Mouse (Mus musculus): Measurements from ENCODE around the gene H6pd. TPM values are rescaled to one million over a fixed set of nuclear protein-coding genes. Genes with fewer than 3 reads are reported as not detected.

Gene H6pd
- polyA plus RNA-seq, 1 experiment from 2014 or later, result 38.3 TPM

DNA sequence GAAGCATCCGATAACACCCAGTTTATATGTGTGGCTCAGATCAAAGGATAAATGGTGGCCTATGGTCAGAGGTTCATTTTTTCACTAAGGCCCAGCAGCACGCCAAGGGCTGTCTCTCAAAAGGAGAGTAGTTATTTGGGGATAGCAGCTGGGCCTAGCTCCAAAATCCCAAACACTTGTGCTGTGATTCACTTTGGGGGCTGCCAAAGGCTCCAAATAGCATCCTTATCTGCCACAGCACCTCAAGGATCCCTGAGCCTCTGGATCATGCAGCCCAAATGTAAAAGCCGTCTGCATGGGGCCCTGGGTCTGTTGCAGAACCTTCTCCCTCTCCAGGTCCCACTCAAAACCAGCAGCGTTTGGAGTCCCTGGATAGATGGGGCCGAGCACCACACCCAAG, 60.7 kb downstream of the H6pd start:
- Histone ChIP-seq H3K9me3 (ENCODE audit: control insufficient read depth, low read length) (no peaks in the 10 kb centered on the region), H3K27ac (ENCODE audit: low read length) (no peak overlapping the region), H3K4me2 (ENCODE audit: low read depth, low read length) (no peak overlapping the region), H3K36me3 (ENCODE audit: control insufficient read depth, insufficient read depth, low read length) (no peaks in the 10 kb centered on the region), H3K9ac (ENCODE audit: low read length) (no peak overlapping the region), H3K27me3 (ENCODE audit: control insufficient read depth, insufficient read depth, low read depth, low read length) (no peaks in the 10 kb centered on the region), H3K4me3 (ENCODE audit: low read length) (no peak overlapping the region), H3K4me1 (replicated peaks; ENCODE audit: control insufficient read depth, insufficient read depth, low read length) (peaks cover 12% of the 10 kb centered on the region)
- 65% methylated on average over 5 of the region's 5 CpGs for WGBS
- no peak for ATAC-seq (ENCODE audit: low read depth)

DNA sequence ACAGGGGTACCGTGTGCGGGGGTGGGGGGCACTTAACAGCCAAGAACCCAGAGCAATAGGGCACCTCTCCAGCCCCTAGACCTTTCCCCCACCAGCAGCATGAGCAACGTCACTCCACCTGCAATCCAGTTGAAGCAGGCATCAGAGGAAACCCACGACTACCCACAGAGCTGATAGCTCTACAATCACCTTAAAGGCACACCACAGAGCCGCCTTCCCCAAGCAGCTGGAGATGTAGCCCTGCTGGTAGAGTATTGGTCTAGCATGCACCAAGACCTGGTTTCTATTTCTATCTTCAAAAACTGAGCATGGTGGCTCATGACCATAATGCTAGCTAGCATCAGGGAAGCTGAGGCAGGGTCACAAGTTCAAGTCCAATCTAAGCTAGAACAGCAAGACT, 61.4 kb downstream of the H6pd start:
- no peaks in the 10 kb centered on the region for H3K27me3 ChIP-seq (ENCODE audit: control insufficient read depth, insufficient read depth, low read depth, low read length)
- no peak for ATAC-seq (ENCODE audit: low read depth)
- H3K36me3 ChIP-seq (ENCODE audit: control insufficient read depth, insufficient read depth, low read length), result no peaks in the 10 kb centered on the region
- H3K4me3 ChIP-seq (ENCODE audit: low read length), result no peak overlapping the region
- H3K9me3 ChIP-seq (ENCODE audit: control insufficient read depth, low read length), result no peaks in the 10 kb centered on the region
- WGBS, result 75% methylated on average over 5 of the region's 5 CpGs
- H3K27ac ChIP-seq (ENCODE audit: low read length), result no peak overlapping the region
- no peak overlapping the region for H3K9ac ChIP-seq (ENCODE audit: low read length)
- peaks cover 15% of the 10 kb centered on the region for H3K4me1 ChIP-seq (replicated peaks; ENCODE audit: control insufficient read depth, insufficient read depth, low read length)
- H3K4me2 ChIP-seq (ENCODE audit: low read depth, low read length), result no peak overlapping the region

GRCm38 (mm10) chr4:149945194-149945593, 63.6 kb downstream of the H6pd start:
- peaks cover 19% of the 10 kb centered on the region for H3K4me1 ChIP-seq (replicated peaks; ENCODE audit: control insufficient read depth, insufficient read depth, low read length)
- H3K4me2 ChIP-seq (ENCODE audit: low read depth, low read length), result no peak overlapping the region
- no peak overlapping the region for H3K4me3 ChIP-seq (ENCODE audit: low read length)
- ATAC-seq (ENCODE audit: low read depth), result no peak
- WGBS, result 33% methylated on average over 9 of the region's 9 CpGs
- H3K9me3 ChIP-seq (ENCODE audit: control insufficient read depth, low read length), result no peaks in the 10 kb centered on the region
- no peak overlapping the region for H3K9ac ChIP-seq (ENCODE audit: low read length)
- no peaks in the 10 kb centered on the region for H3K27me3 ChIP-seq (ENCODE audit: control insufficient read depth, insufficient read depth, low read depth, low read length)
- no peaks in the 10 kb centered on the region for H3K36me3 ChIP-seq (ENCODE audit: control insufficient read depth, insufficient read depth, low read length)
- H3K27ac ChIP-seq (ENCODE audit: low read length), result no peak overlapping the region

- 61% methylated on average over 12 of the region's 12 CpGs for WGBS
- Histone ChIP-seq H3K9ac (ENCODE audit: low read length) (no peak overlapping the region), H3K27ac (ENCODE audit: low read length) (no peak overlapping the region), H3K4me3 (ENCODE audit: low read length) (no peak overlapping the region), H3K4me2 (ENCODE audit: low read depth, low read length) (no peak overlapping the region), H3K4me1 (replicated peaks; ENCODE audit: control insufficient read depth, insufficient read depth, low read length) (peaks cover 19% of the 10 kb centered on the region), H3K27me3 (ENCODE audit: control insufficient read depth, insufficient read depth, low read depth, low read length) (no peaks in the 10 kb centered on the region), H3K9me3 (ENCODE audit: control insufficient read depth, low read length) (no peaks in the 10 kb centered on the region), H3K36me3 (ENCODE audit: control insufficient read depth, insufficient read depth, low read length) (no peaks in the 10 kb centered on the region)
- ATAC-seq (ENCODE audit: low read depth), result no peak
Measured at GRCm38 (mm10) chr4:149944214-149944613, 64.6 kb downstream of the H6pd start.

DNA sequence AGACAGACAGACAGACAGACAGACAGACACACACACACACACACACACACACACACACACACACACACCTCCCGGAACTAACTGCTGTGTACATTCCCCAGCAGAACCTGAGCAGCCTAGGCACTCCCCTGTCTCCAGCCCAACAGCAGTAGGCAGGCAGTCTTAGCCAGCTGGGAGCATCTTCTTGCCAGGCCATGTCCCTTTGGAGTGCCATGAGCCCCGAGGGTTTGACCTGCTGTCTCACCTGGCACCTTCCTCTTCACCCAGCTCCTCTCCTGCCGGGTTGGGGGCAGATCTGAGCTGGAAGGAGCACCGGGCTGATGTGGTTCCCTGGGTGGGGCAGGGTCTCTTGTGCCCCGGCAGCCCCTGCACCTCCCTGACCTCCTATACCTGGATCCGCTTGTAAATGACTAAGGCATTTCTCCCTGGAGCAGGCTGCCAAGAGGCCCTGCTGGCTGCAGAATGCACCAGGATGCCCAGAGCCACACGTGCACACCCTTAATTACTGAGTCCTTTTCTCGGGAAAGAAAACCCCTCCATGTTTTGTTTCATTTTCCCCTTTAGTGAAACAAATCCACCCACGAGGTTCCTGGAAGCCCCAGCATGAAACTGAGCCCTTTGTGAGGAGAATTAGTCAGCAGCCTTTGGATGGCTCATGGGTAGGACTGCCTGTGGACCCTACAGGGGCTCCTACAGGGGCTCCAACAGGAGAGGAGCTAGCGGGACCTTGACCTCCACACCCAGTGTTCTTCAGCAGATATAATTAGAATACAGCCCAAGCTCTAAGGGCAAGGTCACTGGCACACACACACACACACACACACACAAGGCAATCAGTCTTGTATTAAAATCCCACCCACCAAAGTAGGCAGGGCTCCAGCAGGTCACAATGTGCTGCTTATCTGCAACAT, 65.7 kb downstream of the H6pd start:
- 47% methylated on average over 9 of the region's 10 CpGs for WGBS
- no peak for ATAC-seq (ENCODE audit: low read depth)
- Histone ChIP-seq H3K27ac (ENCODE audit: low read length) (no peak overlapping the region), H3K4me1 (replicated peaks; ENCODE audit: control insufficient read depth, insufficient read depth, low read length) (peaks cover 18% of the 10 kb centered on the region), H3K9me3 (ENCODE audit: control insufficient read depth, low read length) (no peaks in the 10 kb centered on the region), H3K4me3 (ENCODE audit: low read length) (no peak overlapping the region), H3K27me3 (ENCODE audit: control insufficient read depth, insufficient read depth, low read depth, low read length) (no peaks in the 10 kb centered on the region), H3K4me2 (ENCODE audit: low read depth, low read length) (no peak overlapping the region), H3K36me3 (ENCODE audit: control insufficient read depth, insufficient read depth, low read length) (no peaks in the 10 kb centered on the region), H3K9ac (ENCODE audit: low read length) (no peak overlapping the region)

GRCm38 (mm10) chr4:149941067-149941755, 67.6 kb downstream of the H6pd start:
- Histone ChIP-seq H3K4me2 (ENCODE audit: low read depth, low read length) (no peak overlapping the region), H3K27ac (ENCODE audit: low read length) (no peak overlapping the region), H3K9ac (ENCODE audit: low read length) (no peak overlapping the region), H3K4me3 (ENCODE audit: low read length) (no peak overlapping the region), H3K27me3 (ENCODE audit: control insufficient read depth, insufficient read depth, low read depth, low read length) (no peaks in the 10 kb centered on the region), H3K9me3 (ENCODE audit: control insufficient read depth, low read length) (no peaks in the 10 kb centered on the region), H3K36me3 (ENCODE audit: control insufficient read depth, insufficient read depth, low read length) (no peaks in the 10 kb centered on the region), H3K4me1 (replicated peaks; ENCODE audit: control insufficient read depth, insufficient read depth, low read length) (peaks cover 18% of the 10 kb centered on the region)
- peak; percentile 27; the same call in 1 of the 2 replicates for ATAC-seq (ENCODE audit: low read depth)
- WGBS, result 65% methylated on average over 18 of the region's 18 CpGs

- no peak overlapping the region for H3K9ac ChIP-seq (ENCODE audit: low read length)
- no peak overlapping the region for H3K4me3 ChIP-seq (ENCODE audit: low read length)
- 26% methylated on average over 8 of the region's 8 CpGs for WGBS
- no peak overlapping the region for H3K27ac ChIP-seq (ENCODE audit: low read length)
- peaks cover 13% of the 10 kb centered on the region for H3K4me1 ChIP-seq (replicated peaks; ENCODE audit: control insufficient read depth, insufficient read depth, low read length)
- no peaks in the 10 kb centered on the region for H3K9me3 ChIP-seq (ENCODE audit: control insufficient read depth, low read length)
- no peak for ATAC-seq (ENCODE audit: low read depth)
- H3K27me3 ChIP-seq (ENCODE audit: control insufficient read depth, insufficient read depth, low read depth, low read length), result no peaks in the 10 kb centered on the region
- no peaks in the 10 kb centered on the region for H3K36me3 ChIP-seq (ENCODE audit: control insufficient read depth, insufficient read depth, low read length)
- no peak overlapping the region for H3K4me2 ChIP-seq (ENCODE audit: low read depth, low read length)
Measured at GRCm38 (mm10) chr4:149938701-149939100, 70.1 kb downstream of the H6pd start.

- no peaks in the 10 kb centered on the region for H3K27me3 ChIP-seq (ENCODE audit: control insufficient read depth, insufficient read depth, low read depth, low read length)
- no peak overlapping the region for H3K9ac ChIP-seq (ENCODE audit: low read length)
- peaks cover 9% of the 10 kb centered on the region; the same call in 1 of the 2 replicates for H3K4me1 ChIP-seq (replicated peaks; ENCODE audit: control insufficient read depth, insufficient read depth, low read length)
- H3K9me3 ChIP-seq (ENCODE audit: control insufficient read depth, low read length), result no peaks in the 10 kb centered on the region
- H3K27ac ChIP-seq (ENCODE audit: low read length), result no peak overlapping the region
- WGBS, result 48% methylated on average over 5 of the region's 5 CpGs
- ATAC-seq (ENCODE audit: low read depth), result no peak
- H3K36me3 ChIP-seq (ENCODE audit: control insufficient read depth, insufficient read depth, low read length), result no peaks in the 10 kb centered on the region
- no peak overlapping the region for H3K4me2 ChIP-seq (ENCODE audit: low read depth, low read length)
- H3K4me3 ChIP-seq (ENCODE audit: low read length), result no peak overlapping the region
Measured at GRCm38 (mm10) chr4:149936921-149937320, 71.9 kb downstream of the H6pd start.

DNA sequence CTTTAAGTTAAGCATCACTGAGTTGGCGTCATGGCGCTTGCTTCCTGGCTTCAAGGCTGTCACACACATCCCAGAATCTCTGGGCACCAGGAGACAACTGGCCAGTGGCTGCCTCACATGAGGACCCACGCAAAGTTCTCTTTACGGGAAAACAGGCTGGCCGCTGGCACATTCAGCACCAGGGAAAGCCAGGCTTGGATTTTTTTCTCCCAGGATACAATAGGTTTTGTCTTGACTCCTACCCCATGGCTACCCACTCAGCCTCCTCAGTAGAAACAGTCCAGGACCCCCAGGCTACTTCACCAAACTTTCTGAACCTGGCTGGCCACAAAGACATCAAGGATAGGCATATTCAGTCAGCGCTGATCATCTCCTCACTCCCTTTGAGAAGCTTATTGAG, 73.4 kb downstream of the H6pd start:
- Histone ChIP-seq H3K9me3 (ENCODE audit: control insufficient read depth, low read length) (no peaks in the 10 kb centered on the region), H3K9ac (ENCODE audit: low read length) (no peak overlapping the region), H3K36me3 (ENCODE audit: control insufficient read depth, insufficient read depth, low read length) (no peaks in the 10 kb centered on the region), H3K27ac (ENCODE audit: low read length) (no peak overlapping the region), H3K4me3 (ENCODE audit: low read length) (no peak overlapping the region), H3K4me2 (ENCODE audit: low read depth, low read length) (no peak overlapping the region), H3K4me1 (replicated peaks; ENCODE audit: control insufficient read depth, insufficient read depth, low read length) (peaks cover 3% of the 10 kb centered on the region; the same call in 1 of the 2 replicates), H3K27me3 (ENCODE audit: control insufficient read depth, insufficient read depth, low read depth, low read length) (no peaks in the 10 kb centered on the region)
- WGBS, result 77% methylated on average over 6 of the region's 6 CpGs
- ATAC-seq (ENCODE audit: low read depth), result no peak
